Mouse (Mus musculus) cerebellum, postnatal 4 days (tissue): ENCODE results near the gene Znrf3.

ENCODE experiments used
- DNase-seq, 2 experiments: peaks; one replicate each; pipeline ENCODE4 v3.0.0; 2022; ENCODE audit warnings: low spot score in 2 of 2, mixed read lengths in 1 of 2

Znrf3 gene

GRCm38 (mm10) chr11:5398301-5399053 is 46.2 kb downstream of the Znrf3 start:
- no peak for DNase-seq

GRCm38 (mm10) chr11:5390969-5391831 is 53.4 kb downstream of the Znrf3 start:
- no peak for DNase-seq

- DNase-seq = no peak
These were observed 62.0 kb downstream of the Znrf3 start for GRCm38 (mm10) chr11:5382652-5383051.

DNA sequence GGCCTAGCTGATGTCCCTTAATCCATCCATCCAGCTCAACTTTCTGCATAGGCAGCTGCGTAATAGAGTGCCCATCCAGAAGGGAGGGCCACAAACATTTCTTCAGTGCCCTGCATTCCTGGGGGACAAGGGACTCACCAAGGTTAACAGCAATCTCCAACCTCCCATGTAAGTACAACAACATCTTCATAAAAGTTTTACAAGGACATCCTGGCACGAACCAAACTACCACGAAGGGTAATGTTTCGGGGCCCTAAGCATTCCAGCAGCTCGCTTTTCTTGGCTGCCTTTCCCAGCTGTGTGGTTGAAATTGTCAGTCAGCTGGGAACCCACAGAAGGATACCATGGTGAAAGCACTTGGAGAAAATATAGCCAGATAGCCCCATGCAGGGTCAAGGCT is 63.4 kb downstream of the Znrf3 start:
- DNase-seq = no peak

- no peak for DNase-seq
These were observed 64.4 kb downstream of the Znrf3 start for GRCm38 (mm10) chr11:5380275-5380674.

DNA sequence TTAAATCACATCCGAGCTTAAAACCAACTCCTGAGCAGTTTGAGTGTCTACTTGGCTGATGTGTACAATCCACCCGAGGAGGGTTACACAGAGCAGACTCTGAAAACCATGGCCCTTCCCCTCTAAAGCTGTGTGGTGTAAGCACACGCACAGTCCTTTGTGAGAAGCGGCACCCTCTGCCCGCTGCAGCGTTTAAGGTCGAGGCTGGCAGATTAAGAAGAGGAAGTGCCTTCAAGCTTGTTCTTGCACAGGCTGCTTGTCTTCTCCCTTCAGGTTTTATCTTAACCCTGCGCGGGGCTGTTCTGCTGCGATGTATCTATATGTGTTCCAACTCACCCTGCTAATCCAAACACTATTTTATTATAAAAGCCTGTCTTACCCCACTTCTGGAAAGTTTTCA is 75.5 kb downstream of the Znrf3 start:
- DNase-seq = no peak

DNA sequence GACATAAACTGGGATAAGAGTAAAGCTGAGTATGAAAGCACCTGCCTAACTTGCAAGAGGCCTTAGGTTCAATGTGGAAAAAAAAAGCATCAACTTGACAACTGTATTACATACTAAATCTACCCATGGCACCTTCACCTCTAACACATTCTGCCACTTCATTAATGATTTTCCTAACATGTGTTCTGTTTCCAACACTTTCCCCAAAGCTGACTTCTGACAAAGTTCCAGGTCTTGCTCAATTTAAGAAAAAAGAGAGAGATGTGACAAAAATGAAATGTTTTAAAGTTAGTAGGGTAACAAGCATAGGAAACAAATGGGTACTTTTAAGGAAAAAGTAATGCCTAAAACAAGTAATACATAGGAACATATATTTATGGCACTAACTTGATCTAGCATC is 76.2 kb downstream of the Znrf3 start:
- no peak for DNase-seq

GRCm38 (mm10) chr11:5355266-5355764 is 89.3 kb downstream of the Znrf3 start:
- DNase-seq = no peak

DNA sequence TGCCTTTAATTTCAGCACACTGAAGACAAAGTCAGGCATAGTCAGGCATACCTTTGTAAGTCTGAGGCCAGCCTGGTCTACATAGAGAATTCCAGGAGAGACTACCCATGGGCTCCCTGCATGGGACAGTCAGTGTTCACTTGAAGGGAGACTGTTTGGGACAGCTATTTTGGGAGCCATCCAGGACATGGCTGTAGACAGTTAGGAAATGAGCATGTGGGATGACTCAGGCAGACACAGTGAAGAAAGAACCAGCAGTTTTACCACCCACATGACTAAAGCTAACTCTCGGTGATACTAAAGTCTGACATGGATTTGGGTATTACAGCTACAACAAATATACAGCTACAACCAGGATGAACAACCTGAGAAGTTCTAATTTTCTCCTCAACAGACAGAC is 89.9 kb downstream of the Znrf3 start:
- DNase-seq = no peak

DNA sequence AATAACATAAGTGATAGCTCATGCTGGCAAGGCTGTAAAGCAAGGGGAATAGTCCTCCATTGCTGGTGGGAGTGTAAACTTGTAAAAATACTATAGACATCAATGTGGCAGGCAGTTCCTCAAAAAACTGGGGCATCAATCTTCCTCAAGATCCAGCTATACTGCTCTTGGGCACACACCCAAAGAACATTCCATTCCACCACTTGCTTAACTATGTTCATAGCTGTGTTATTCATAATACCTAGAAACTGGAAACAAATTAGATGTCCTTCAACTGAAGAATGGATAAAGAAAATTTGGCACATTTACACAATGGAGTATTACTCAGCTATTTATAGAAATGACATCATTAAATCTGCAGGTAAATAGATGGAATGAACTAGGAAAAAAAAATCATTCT is 91.6 kb downstream of the Znrf3 start:
- no peak for DNase-seq

- DNase-seq = no peak
These were observed 95.2 kb downstream of the Znrf3 start for GRCm38 (mm10) chr11:5349483-5349882.

DNA sequence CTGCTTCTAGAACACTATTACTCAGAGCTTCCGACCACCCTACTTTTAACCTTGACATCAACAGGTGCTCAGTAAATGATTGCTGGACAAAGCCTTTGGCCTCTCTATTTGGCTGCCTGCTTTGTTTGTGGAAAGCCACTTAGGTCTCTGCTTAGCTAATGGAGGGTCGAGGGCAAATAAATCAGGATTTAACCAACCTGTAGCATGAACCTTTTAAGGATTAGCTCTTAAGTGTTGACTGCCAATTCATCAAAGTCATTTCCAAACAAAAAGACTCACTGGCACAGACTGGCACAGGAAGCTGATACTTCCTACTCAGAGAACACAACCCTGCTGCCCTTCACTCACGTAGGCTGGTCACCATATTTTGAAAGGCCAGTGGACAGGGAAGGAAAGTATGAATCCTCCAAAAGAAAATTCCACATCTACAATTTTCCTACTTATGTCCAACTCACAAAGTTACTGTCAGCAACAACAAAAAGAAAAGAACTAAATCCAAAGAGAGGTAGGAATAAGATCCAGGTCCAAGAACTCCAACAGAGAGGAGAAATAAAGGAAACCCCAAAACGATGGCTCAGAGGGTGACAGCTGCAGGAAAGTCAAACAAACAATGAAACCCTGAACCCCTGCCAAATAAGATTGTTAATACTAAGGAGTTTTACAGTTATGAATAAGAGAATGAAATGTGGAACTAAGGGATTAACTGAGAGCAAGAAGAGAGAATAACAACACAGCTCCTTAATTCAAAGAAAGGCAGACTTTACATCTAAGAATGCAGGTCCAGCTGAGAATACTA is 97.6 kb downstream of the Znrf3 start:
- DNase-seq = no peak

GRCm38 (mm10) chr11:5343748-5344147 is 100.9 kb downstream of the Znrf3 start:
- DNase-seq = no peak

DNA sequence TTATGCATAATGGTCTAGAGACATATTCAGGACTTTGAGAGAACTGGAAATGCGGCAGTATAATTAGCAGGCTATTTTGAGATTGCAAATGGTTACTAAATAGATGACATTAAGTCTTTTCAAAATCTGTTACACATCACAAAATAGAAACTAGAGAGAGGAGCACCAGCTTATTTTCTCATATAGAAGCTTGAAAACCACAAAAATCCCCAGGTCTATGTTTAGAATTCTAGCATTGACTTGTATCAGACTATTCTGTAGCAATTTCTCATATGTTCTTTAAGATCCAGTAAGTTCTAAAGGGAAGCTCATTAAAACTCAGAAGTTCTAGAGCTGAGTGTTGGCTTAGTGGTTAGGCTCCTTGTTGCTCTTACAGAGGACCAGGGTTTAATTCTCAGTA is 104.9 kb downstream of the Znrf3 start:
- DNase-seq = no peak

DNA sequence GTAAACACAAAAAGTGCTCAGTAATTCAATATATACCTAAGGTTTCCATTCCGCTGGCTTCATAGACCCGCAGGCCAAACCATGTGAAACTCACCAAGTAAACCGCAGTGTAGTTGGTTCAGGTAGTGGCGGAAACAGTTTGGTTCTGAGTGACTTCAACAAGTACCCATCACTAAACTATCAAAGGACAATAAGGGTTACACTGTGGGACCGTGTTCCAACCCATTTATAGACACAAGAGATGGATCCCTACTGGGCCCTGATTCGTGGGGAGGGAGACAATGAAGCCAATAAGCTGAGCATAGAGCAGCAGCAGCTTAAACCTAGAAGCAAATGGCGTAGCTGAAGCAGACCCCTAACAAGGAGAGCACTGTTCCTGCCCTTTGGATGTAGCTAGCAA is 107.8 kb downstream of the Znrf3 start:
- DNase-seq = no peak

DNA sequence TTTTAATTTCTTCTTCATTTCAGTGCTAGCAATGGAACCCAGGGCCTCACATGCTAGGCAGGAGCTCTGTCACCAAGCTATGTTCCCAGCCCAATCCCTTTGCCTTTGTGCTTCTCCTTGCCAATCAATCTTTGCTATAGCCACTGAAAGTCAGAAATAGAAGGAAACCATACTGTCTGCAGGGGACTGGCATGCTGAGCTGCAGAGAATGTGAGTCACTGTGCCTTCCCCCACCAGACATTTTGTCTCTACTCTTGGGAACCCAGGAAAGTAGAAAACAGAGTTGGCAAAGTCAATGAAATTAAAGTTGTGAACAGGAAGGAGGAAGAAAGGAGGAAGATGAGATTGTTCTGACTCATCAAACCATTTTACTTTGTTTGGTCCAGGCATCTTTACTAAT is 108.4 kb downstream of the Znrf3 start:
- no peak for DNase-seq

- no peak for DNase-seq
These were observed 113.8 kb downstream of the Znrf3 start for GRCm38 (mm10) chr11:5330851-5331250.

DNA sequence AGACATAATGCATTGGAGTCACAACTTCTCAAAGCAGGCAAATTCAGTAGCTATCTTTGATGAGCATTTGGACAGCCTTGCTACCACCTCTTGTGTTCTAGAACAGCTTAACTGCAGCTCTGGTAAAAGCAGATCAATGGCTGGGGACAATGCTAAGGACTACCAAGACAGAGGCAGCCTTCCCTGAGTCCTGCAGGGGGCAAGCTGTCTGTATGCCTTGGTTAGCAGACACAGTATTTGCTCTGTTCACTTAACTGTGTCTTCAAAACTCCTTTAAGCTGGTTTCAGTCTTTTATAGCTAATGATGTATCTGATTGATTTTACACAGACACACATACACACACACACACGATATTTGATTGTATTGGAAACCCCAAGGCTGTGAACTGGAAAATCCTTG is 117.0 kb downstream of the Znrf3 start:
- DNase-seq = no peak

DNA sequence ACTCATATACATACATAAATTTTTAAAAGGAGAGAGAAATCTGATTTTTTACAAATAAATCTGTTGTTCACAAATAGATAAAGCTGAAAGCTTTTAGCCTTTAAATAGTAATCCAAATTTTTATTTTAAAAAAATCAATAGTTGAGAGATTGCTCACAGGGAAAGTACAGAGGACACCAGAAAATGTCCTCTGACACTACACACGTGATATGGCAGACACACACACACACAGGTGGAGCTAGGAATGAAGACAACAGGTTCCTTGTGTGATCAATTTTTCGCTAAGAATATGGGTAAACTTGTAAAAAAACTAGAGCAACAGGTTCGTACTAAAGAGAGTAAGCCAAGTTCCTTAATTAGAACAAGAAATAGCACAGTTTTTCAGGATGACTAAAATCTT is 118.4 kb downstream of the Znrf3 start:
- no peak for DNase-seq

DNA sequence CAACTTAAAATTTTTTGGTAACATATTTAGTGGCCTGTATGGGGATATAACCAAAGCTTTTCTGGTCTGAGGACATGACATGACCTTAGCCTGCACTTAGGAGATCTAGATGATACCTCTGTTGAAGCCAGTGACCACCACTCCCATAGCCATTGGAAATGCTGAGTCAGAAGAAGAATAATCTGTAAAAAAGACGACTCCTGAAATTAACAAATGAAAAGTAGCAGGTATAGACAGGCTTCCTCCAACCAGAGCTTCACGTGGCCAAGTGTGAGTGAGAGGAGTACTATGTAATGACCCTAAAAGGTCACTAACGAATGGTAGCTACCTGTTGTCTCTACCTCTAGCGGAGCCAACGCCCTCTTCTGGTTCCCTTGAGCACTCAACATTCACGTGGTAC is 119.4 kb downstream of the Znrf3 start:
- no peak for DNase-seq

GRCm38 (mm10) chr11:5324296-5324695 is 120.4 kb downstream of the Znrf3 start:
- DNase-seq = no peak

- DNase-seq = no peak
These were observed 123.0 kb downstream of the Znrf3 start for GRCm38 (mm10) chr11:5321687-5322086.
